Mouse (Mus musculus) gastrocnemius, postnatal 25 days (tissue): ENCODE results near the gene Prpf19. TPM values are rescaled to one million over a fixed set of nuclear protein-coding genes. Genes with fewer than 3 reads are reported as not detected.

Experiments used
- DNase-seq: peaks from one replicate; pipeline ENCODE4 v3.0.0; 2022
- long read RNA-seq, 2 experiments: library from polyadenylated mRNA; stranded (forward); transcript quantifications; one replicate each; pipeline ENCODE4 v2.0.0; 2021
- total RNA-seq, 2 experiments: library from RNA; stranded (reverse); gene quantifications; 1 replicate in 1 of 2; 2 replicates in 1 of 2; pipeline ENCODE4 v1.2.3; 2021

Gene Prpf19
- total RNA-seq: 100 to 1,000 TPM; 149 to 172 TPM
- long read RNA-seq, experiment 1, full-length matches to known transcripts: 6 of 37 reads
- long read RNA-seq, experiment 1, partial matches to known transcripts: 29 of 37 reads
- long read RNA-seq, experiment 1, other reads (novel, unspliced or antisense): 2 of 37 reads
- long read RNA-seq, experiment 2, transcript Prpf19-201 (16 exons, 2,134 nt): major isoform, 7 of 26 reads
- long read RNA-seq, experiment 2, partial matches to known transcripts: 19 of 26 reads
- long read RNA-seq, experiment 2, other reads (novel, unspliced or antisense): 0 of 26 reads

DNA sequence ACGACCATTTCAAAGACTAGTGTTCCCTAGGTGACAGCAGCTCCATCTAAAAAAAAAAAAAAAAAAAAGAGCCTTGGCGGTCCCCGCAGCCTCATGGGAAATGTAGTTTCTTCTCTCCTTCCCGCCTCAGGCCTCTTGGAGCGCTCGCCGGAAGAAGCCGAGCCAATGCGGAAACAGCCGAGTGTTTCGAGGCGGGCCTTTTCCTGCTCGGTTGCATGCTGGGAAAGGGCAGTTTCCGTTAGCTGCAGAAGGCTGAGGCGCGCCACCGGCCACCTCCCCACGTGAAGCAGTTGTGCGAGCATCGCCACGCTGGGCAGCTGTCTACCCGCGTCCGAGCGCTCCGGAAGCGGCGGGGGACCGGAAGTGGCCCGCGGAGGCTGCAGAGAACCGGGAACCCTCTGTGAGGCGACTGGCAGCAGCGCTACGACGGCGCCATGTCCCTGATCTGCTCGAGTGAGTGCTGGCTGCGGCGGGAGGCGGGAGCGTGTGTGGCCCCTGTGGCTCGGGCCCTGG, at the start of gene Prpf19:
Gene Prpf19 (plus strand): TSS at position 216 of the 513 bp plus-strand sequence.
- peak; percentile 97 for DNase-seq

DNA sequence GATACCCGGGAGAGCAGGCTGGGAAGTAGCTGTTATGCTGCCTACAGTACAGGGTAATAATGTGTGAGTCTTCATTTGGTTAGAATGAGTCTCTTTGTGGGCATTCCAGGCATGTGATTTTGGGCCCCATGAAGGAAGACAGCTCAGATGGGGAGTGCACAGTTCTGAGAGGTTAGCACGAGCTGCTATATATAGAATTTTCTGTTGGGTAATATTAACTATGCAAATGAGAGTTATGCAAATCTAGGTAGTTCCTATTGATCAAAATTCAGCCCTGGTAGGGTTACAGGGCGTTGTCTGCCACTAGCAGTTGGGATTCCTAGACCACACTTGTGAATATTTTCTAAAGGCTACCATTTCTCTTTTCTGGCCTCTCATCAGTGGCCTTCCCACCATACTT, 49.6 kb upstream of the Prpf19 start:
- no peak for DNase-seq

DNA sequence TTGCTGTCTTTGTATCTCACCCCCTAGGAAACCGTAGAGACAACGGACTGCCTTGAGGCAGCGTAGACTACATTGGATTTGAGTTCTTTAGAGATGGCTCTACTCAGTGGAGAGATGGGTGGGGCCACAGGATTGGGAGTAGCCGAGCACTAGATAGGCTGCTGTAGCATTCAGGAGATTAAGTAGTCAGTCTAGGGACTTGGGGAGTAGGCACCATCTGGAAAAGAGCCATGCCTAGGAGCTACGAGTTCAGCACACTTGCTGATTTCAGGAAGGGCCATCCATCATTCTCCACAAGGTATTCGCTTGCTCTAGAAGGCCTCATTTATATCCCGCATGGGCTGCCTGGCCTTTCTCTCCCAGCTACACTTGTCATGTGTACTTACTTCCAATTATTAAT, 48.9 kb upstream of the Prpf19 start:
- no peak for DNase-seq

DNA sequence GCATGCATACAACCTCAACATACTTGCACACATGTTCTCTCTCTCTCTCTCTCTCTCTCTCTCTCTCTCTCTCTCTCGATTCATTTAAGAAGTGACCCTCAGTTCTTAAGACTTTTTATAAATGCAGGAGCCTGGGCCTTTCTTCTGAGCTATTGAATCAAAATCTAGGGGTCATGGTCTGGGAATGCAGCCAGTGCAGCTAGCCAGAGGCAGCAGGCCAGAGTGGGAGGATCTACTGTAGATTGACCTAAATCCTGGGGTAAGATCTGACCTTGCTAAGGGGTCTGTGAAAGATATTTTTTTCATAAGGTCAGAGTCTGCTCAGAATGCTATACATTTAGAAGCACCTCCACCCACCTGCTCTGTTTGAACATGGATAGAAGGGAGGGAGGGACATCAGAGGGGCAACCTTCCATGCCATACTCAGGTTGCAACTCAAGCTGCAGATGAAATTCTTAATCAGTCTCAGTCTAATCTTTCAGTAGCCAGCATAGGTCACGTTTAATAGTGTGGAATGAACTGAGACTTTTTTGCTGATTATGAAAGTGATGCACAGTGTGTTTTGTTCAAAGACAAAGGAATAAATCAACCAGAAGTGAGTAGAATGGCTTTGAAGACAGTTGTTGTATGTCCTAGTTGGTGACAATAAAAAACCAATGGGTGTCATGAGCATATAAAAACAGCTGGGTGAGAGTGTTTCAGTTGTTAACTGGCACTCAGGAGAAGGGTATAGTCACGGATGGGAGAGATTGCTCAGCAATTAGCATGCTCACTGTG, 47.5 kb upstream of the Prpf19 start:
- DNase-seq: no peak

DNA sequence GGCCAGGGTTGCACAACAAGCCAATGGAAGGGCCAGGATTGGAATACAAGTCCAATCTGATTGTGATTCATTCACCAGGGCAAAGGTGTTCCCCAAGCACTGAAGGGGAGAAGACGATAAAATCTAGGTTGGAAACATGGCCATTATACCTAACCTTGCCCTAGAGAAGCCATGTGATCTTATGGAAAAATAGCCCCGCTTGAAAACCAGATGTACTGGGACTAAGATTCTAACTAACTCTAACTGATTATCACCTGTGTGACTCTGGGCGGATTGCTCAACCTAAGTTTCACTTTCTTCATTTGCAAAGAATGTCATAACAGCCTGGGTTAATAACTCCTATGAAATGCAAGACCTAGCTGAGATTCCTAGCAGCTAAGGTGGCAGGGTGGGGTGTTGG, 39.6 kb upstream of the Prpf19 start:
- DNase-seq: no peak

DNA sequence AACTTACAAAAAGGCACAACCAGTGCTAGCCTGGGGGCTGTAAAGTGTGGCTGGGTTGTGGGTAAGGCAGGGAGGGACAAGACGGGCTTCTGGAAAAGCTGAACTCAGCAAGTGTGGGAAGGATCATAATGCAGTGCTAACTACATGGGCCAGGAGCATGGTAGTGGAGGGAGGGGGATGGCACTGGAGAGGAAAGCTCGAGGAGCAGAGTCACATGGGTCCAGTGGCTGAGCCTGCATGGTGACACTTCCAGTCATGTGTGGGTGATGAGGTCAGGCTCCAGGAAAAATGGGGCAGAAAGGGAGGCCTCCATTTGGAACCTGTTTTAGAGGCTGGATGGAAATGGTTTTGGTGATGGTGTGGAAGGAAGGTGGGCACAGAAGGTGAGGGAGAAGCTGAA, 38.5 kb upstream of the Prpf19 start:
- no peak for DNase-seq

DNA sequence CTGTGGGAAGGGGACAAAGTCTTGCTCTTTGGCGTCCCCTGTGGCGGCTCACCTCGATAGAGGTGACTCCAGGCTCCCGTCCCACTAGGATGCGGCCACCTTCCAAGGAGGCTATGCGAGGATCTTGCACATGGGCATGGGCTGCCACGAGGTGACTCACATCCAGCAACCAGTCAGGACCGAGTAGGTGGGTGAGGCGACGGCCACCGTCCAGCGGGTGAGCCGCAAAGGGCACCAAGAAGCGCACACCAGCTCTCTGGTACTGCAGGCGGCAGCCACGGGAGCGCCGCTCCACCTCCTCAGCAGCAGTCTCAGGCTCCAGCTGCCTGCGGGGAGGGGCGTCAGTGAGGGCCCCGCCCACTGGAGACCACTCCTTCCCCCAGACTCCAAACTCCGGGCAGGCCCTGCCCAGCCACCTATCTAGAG, 34.9 kb upstream of the Prpf19 start:
- DNase-seq: no peak

DNA sequence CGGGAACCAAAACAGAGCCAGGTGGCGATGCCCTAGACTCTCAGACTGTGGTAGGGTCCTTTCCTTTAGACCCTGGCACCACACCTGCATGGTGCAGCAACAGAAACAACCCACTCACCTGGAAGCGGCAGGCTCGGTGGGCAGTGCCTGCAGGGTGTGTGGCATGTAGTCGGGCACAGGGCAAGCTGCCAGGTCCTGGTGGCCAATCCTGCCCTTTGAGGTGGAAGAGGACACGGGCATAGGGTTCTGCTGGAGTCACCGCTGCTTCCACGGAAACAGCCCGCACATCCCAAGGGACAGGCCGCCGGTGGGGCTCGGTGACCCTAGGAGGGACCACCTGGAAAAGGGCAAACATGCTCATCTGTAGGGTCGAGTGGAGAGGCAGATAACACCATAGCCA, 28.7 kb upstream of the Prpf19 start:
- no peak for DNase-seq

DNA sequence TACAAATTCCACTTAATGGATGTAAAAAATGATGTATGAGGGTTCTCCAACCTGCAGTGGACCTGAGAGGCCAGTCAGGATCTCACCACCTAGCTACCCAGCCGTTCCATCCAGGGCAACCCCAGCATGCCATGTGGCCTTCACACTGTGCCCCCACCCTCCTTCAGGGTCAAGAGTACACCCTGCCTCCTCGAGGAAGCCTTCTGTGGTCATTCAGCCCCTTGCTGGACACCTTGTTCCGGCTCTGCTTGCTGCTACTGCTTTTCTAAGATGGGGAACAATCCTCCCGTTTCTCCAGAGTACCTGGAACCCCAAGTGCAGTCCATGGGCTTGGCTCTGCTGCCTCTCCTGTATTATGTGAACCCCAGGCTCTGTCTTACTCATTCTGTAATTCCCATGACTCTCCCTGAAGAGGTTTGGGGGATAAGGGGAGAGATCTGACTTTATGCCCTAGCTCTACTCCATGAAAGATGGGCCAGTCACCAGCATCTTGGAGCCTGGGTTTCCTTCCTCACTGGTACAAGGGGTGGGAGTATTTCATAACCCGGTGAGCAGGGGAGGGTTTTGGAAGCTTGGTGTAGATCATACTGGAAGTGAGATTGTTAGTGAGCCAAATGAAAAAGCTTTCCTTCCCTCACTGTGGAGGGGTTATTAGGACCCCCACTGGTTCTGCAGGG, 26.9 kb upstream of the Prpf19 start:
- DNase-seq: no peak

DNA sequence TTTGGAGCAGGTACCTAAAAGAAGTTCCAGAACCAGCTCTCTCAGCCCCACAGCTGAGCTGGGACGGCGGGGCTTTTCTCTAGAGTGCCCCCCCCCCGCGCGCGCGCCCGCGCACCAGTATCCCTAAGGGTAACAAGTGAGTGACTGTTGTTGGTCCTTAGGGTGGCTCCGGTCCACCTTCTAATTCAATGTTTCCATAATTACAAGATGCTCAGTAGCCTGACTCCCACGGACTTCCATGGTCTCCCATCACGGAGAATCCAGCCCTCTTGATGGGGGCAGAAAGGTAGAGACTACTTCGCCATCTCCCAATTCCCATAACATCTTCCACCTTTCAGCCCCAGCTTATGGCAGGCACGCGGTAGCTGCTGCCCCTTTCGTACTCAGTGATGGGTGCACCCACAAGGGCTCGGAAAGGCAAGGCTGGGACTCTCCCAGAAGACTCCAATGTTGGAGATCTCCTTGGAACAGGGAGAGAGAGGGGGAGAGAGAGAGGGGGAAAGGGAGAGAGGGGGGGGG, 26.3 kb upstream of the Prpf19 start:
- no peak for DNase-seq

DNA sequence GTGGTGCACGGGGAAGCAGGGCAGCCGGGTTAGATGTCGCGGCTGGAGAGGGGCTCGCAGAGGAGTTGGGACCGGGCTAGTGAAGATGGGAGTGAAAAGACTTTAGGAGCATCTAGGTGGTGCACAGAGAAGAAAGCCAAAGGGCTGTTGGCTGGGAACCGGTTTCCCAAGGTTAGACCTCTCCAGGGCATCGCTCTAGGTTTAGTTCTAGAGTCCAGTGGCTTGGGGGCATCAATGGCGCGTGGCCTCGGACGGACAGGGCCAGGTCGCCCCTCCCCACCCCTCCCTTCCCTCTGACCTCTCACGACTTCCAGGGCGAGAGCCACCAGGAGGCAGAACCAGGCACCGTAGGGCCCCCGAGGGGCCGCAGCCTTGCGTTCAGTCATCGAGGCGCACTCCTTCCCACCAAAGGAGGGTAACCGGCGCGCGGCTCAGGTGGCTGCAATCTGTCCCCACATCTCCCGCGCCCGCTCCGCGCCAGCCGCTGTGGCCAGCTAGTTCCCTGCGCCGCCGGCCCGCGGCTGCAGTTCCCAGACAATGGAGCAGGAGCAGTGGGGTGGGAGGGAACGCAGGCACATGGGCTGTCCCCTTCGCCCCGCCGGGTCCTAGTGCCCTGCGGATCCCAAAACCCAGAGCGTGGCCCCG, 25.7 kb upstream of the Prpf19 start:
- peak; percentile 66 for DNase-seq

DNA sequence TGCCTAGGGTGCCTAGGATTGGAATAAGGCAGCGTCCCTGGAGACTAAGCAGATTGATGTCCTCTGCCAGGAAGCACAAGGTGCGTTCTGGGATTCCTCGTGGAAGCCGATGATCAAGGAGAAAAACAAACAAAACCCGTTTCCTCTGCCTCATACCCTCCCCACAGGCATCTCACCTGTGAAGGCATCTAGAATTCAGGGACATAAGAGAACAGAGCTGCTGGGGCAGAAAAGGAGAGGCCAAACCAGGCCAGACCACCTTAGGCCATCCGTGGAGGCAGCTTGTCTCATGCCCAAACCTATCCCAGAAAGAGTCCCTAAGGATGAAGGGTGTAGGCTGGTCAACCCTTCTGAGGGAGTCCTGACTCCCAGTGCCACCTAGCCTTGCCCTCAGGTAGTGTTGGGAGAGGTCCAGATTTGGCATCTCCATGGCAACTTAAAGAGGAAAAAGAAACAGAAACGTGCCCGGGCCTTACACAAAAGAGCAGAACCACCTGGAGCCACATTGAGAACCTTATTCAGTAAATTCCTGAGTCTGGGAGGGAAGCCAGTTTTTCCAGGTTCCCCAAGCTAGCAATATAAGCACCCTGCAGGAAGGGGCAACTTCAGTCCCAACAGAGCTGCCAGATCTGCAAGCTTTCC, 25.0 kb upstream of the Prpf19 start, which contains the start of gene Tmem132a:
Gene Tmem132a (minus strand): TSS at position 55 of the 642 bp plus-strand sequence.
- DNase-seq: no peak

DNA sequence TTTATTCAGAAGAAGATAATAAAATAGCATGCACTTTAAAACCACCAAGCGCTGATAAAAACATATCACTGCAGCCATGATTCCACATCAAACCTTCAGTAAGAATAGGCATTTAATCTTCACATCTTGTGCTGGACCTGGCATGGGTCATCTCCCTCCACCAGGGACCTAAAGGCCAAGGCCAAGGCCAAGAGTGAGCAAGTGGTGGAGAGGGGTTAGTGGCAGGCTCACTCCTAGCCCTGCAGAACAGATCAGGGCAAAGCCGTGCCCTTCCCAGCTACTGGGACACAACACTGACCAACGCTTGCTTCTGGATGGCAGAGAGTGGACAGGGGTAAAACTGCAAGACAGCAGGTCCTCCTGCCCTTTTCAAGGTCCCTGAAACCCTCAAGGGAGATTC, 24.4 kb upstream of the Prpf19 start:
- no peak for DNase-seq

DNA sequence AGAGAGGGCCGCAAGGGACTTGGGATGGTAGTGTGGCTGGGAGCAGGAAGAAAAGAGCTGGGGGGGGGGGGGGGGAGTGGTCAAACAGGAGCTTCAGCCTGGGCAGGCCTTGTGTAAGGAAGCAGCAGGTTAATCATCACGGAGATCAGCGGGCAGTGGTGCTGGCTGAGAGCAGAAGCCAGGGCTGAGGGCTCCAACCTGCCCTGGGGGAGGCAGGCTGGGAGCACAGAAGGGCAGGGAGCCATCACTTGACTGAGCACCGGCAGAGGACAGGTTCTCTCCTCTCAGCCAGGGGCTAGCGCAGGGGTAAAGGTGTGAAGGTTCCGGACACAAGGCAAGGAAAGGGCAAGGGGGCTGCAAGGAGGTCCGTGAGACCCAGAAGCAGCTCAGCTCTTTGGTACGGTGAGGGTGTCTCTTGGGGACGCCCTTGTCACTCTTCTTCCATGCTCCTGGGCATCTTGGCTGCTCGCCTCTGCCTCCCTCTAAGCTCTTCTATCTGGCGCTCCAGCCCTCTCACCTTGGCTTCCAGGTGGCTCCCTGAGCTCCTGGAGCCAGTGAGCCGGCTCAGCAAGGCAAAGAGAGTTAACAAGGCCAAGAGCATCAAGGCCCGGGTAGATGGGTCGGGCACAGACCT, 23.6 kb upstream of the Prpf19 start:
- no peak for DNase-seq

DNA sequence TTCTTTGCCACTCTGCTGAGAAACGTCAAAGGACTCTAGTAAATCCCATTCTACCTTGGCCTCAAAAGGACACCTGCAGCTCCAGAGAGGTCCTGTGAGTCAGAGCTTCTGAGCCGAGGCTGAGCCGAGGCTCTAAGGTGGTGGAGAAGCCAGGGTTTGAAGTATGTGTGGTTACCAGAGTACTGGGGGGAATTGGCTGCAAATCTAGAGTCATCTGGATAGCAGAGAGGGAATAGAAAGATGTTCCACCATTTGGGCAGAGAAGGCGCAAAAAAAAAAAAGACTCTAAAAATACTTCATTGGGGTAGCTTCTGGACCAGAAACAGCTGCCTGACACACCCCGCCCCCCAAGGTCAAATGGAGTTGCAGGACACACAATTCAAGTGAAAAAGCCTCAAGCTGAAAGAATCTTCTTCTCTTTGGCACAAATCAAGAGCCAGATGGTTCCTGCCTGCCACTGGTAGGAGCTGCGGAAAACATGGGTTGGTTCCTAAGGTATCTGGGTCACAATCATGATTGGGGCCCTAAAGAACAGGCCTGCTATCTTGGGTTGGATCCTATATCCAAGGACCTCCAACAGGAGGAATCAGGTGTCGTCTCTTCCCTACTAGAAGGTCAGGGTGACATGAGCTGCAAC, 16.7 kb upstream of the Prpf19 start:
- DNase-seq: no peak

DNA sequence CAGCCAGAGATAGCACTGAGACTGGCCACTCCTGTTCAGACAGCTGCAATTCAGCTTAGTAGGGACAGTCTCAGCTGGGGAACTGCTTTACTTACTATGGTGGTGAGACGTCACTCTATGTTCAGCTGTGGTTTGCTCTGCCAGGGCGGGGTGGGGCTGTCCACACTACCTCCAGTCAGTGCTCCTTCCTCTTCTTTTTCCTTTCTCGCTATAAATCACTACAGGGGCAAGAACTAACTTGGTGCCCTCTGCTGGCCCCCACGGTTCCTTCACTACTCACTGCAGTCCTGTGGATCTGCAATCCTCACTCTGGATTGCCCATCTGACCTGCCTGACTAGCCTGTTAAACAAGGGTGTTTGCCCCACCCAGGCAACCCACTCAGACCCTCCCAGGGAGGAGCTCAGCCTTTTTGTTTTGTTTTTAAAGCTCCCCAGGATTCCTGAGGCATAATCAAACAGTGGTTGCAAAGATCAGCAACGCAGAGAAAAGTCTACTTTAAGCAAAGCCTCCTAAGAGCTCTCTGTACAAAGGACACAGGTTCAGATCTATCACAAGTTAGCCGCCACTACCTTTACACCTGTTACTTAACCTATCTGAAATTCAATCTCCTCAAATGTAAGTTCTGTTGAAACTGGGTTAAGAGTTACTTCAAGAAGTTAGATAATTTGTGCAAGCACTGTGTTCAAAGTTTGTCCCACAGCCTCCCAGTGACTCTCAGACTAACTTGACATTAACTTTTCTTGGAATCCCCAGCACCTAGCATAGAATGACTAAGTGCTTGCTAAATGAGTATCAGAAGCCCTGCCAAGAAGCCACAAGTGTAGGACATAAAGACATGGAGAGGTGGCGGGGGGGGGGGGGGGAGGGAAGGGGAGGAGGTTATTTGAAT, 14.7 kb upstream of the Prpf19 start:
- peak; percentile 75 for DNase-seq

DNA sequence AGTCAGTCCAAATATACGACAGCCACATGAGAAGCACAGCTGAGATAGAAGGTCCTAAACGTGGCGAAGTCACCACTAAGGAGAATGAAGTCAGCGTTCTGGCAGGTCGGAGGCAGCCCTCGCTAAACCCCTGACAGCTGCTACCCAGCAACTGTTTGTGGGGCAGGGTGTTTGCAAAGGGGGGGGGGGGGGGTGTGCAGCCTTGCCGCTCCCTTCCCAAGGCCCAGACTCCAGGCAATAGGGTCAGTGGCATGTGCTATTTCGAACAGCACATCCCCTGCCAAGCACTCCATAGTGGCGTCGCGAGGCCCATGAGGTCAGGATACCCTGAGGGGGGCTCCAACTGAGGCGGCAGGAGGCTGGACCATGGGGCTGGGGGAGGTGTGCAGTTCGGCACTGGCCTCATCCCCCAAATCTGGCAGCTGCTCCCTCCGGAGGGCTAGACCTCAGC, 14.0 kb upstream of the Prpf19 start:
- peak; percentile 65 for DNase-seq

DNA sequence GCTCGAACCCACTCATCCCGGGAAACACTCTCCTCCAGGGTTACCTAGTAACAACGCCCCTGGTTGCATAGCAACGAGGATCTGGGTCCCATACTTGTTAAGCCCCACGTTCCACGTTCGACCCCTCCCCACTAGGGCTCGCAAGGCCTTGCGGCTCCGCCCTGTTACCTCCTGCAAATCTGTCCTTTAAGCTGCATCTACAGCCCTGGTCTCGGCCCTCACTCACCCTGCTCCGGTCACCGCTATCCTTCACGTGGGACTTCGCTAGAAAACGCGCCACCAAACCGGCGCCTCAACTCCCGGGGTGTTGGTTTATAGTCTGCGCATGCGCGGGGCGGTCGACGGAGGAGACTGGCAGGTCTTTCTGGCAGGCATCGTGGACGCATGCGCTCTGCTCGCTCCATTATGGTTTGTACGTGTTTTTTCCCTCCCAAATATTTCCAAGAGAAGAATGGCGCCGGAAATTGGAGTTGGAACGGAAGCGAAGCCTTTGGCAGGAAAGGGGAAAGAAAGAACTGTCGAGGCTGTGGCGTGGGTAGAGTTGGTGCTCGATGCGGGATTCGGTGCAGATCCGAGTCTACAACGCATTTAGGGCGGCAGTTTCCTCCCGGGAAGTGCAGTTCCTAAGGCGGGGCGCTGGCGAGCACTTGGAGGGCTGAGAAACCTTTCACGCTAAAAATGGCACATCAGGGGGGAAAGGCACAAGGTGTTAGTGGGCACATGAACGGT, 13.4 kb upstream of the Prpf19 start, which contains the start of gene Tmem109:
Gene Tmem109 (minus strand): TSS at position 576 of the 729 bp plus-strand sequence.
- DNase-seq: peak; percentile 91

DNA sequence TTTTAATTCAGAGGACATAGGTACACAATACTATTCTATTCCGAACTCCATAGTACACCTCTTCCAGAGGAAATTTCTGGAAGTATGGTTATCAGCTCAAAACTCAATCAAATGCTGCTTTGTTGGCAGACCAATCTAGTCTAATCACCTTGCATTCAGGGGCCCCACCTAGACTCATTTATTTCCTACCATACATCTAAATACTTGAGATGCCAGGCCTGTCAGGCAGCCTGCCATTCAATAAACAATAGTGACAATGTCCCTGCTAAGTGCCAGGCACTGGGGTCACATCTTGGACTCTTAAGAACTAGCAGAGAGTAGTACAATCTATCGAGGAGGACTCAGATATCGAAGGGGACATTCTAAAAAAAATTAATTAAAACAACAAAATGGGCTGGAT, 2.8 kb upstream of the Prpf19 start:
- DNase-seq: no peak
